Mouse (Mus musculus) E14TG2a.4 (cell line): ENCODE results near the gene Morc4.

Experiments
- CTCF ChIP-seq: conservative IDR thresholded peaks from 2 replicates; pipeline ENCODE4 v1.5.1; 2014; ENCODE audit warnings: low read length
- NANOG ChIP-seq: IDR thresholded peaks from 2 replicates; pipeline ENCODE4 v1.6.1; 2014; ENCODE audit warnings: borderline replicate concordance, low read length, mixed read lengths
- POU5F1 ChIP-seq: IDR thresholded peaks from 2 replicates; pipeline ENCODE4 v1.6.1; 2014; ENCODE audit warnings: low read length, borderline replicate concordance

- no peak for TF ChIP-seq CTCF
- no peak for TF ChIP-seq POU5F1
- TF ChIP-seq NANOG: no peak
Observed at GRCm38 (mm10) chrX:139783045-139783422, 88.4 kb downstream of the Morc4 start.
